Mouse (Mus musculus) gastrocnemius, postnatal 10 days (tissue): ENCODE measurements around the gene Slc25a15. TPM values are rescaled to one million over a fixed set of nuclear protein-coding genes. Genes with fewer than 3 reads are reported as not detected.
A peak's percentile ranks its signal among the peaks of the same experiment; 100 is the strongest.

ENCODE experiments used
- DNase-seq: peaks from one replicate; pipeline ENCODE4 v3.0.0; 2021; ENCODE audit warnings: mixed read lengths
- long read RNA-seq, 2 experiments: library from polyadenylated mRNA; stranded (forward); transcript quantifications; one replicate each; pipeline ENCODE4 v2.0.0; 2021
- total RNA-seq, 2 experiments: library from RNA; stranded (reverse); gene quantifications; 2 replicates each; pipeline ENCODE4 v1.2.3; 2021

Gene Slc25a15
- total RNA-seq: 10 to 100 TPM; 12.5 to 13.4 TPM
- long read RNA-seq, experiment 1, transcript Slc25a15-201 (7 exons, 3,430 nt): major isoform, 40 of 47 reads
- long read RNA-seq, experiment 1, partial matches to known transcripts: 1 of 47 reads
- long read RNA-seq, experiment 1, other reads (novel, unspliced or antisense): 6 of 47 reads
- long read RNA-seq, experiment 2, transcript Slc25a15-201 (7 exons, 3,430 nt): major isoform, 24 of 32 reads
- long read RNA-seq, experiment 2, partial matches to known transcripts: 1 of 32 reads
- long read RNA-seq, experiment 2, other reads (novel, unspliced or antisense): 7 of 32 reads

- DNase-seq: peak; percentile 93
These were observed at the start of gene Slc25a15 for GRCm38 (mm10) chr8:22398142-22398951. Gene Slc25a15 (minus strand): TSS chr8:22398597.

- no peak for DNase-seq
These were observed 13.6 kb upstream of the Slc25a15 start for GRCm38 (mm10) chr8:22411971-22412370.

- DNase-seq: peak; percentile 59
These were observed 12.9 kb upstream of the Slc25a15 start, which contains the start of gene Mrps31 for GRCm38 (mm10) chr8:22411282-22411702. Gene Mrps31 (plus strand): TSS chr8:22411361.

GRCm38 (mm10) chr8:22410688-22411281 is 12.4 kb upstream of the Slc25a15 start:
- DNase-seq: no peak

- no peak for DNase-seq
These were observed 7.3 kb upstream of the Slc25a15 start for GRCm38 (mm10) chr8:22405733-22406132.

- no peak for DNase-seq
These were observed 4.8 kb upstream of the Slc25a15 start for GRCm38 (mm10) chr8:22403235-22403634.

- DNase-seq: no peak
These were observed 2.2 kb upstream of the Slc25a15 start for GRCm38 (mm10) chr8:22400593-22400992.

- no peak for DNase-seq
These were observed 986 bp upstream of the Slc25a15 start for GRCm38 (mm10) chr8:22399285-22399880.

GRCm38 (mm10) chr8:22397811-22398141 is 621 bp downstream of the Slc25a15 start:
- DNase-seq: no peak

GRCm38 (mm10) chr8:22395256-22395655 is 3.1 kb downstream of the Slc25a15 start:
- no peak for DNase-seq

- DNase-seq: no peak
These were observed 3.9 kb downstream of the Slc25a15 start for GRCm38 (mm10) chr8:22394471-22394870.

- no peak for DNase-seq
These were observed 7.5 kb downstream of the Slc25a15 start for GRCm38 (mm10) chr8:22390766-22391463.

- no peak for DNase-seq
These were observed 8.5 kb downstream of the Slc25a15 start for GRCm38 (mm10) chr8:22389874-22390273.

- DNase-seq: no peak
These were observed 13.2 kb downstream of the Slc25a15 start for GRCm38 (mm10) chr8:22385158-22385557.

GRCm38 (mm10) chr8:22382824-22383595 is 15.4 kb downstream of the Slc25a15 start:
- DNase-seq: no peak

GRCm38 (mm10) chr8:22380934-22381333 is 17.5 kb downstream of the Slc25a15 start:
- DNase-seq: no peak

GRCm38 (mm10) chr8:22376903-22377302 is 21.5 kb downstream of the Slc25a15 start:
- DNase-seq: peak; percentile 51

- DNase-seq: no peak
These were observed 22.1 kb downstream of the Slc25a15 start for GRCm38 (mm10) chr8:22376311-22376710.

GRCm38 (mm10) chr8:22359882-22360281 is 38.5 kb downstream of the Slc25a15 start:
- DNase-seq: no peak

- DNase-seq: no peak
These were observed 39.0 kb downstream of the Slc25a15 start for GRCm38 (mm10) chr8:22359359-22359758.

- no peak for DNase-seq
These were observed 63.0 kb downstream of the Slc25a15 start for GRCm38 (mm10) chr8:22335426-22335825.
